Mouse (Mus musculus) NIH3T3 (cell line): ENCODE measurements around the gene Spata48.
A peak's percentile ranks its signal among the peaks of the same experiment; 100 is the strongest.

Experiments
- DNase-seq: peaks from one replicate; pipeline ENCODE4 v3.0.0-alpha.2; 2012; ENCODE audit warnings: low read depth

The Spata48 gene

GRCm38 (mm10) chr11:11536295-11536694 is 74.4 kb downstream of the Spata48 start:
- no peak for DNase-seq

- no peak for DNase-seq
Measured at GRCm38 (mm10) chr11:11545948-11546347, 84.1 kb downstream of the Spata48 start.

GRCm38 (mm10) chr11:11546903-11547511 is 85.1 kb downstream of the Spata48 start:
- DNase-seq: no peak

GRCm38 (mm10) chr11:11547597-11548240 is 85.8 kb downstream of the Spata48 start:
- DNase-seq: no peak

- no peak for DNase-seq
Measured at GRCm38 (mm10) chr11:11555563-11555962, 93.7 kb downstream of the Spata48 start.

- no peak for DNase-seq
Measured at GRCm38 (mm10) chr11:11556186-11556585, 94.3 kb downstream of the Spata48 start.

- peak; percentile 70 for DNase-seq
Measured at GRCm38 (mm10) chr11:11557173-11557967, 95.5 kb downstream of the Spata48 start.

GRCm38 (mm10) chr11:11558662-11559061 is 96.8 kb downstream of the Spata48 start:
- DNase-seq: no peak

GRCm38 (mm10) chr11:11559099-11559686 is 97.3 kb downstream of the Spata48 start:
- DNase-seq: no peak

- no peak for DNase-seq
Measured at GRCm38 (mm10) chr11:11561118-11561517, 99.2 kb downstream of the Spata48 start.

- peak; percentile 27 for DNase-seq
Measured at GRCm38 (mm10) chr11:11564266-11565044, 102.6 kb downstream of the Spata48 start.
